Mouse (Mus musculus) CD4-positive, CD25-positive, alpha-beta regulatory T cell (primary cell): Measurements from ENCODE around the gene Ssxb2. TPM values are rescaled to one million over a fixed set of nuclear protein-coding genes. Genes with fewer than 3 reads are reported as not detected.

Experiments
- polyA plus RNA-seq: library from polyadenylated mRNA; unstranded; fragments of 100-300 nt; shearing (Covaris generic); gene quantifications from one replicate; pipeline ENCODE4 v1.2.1, GENCODE M21; 2017

The Ssxb2 gene
- polyA plus RNA-seq: not detected

DNA sequence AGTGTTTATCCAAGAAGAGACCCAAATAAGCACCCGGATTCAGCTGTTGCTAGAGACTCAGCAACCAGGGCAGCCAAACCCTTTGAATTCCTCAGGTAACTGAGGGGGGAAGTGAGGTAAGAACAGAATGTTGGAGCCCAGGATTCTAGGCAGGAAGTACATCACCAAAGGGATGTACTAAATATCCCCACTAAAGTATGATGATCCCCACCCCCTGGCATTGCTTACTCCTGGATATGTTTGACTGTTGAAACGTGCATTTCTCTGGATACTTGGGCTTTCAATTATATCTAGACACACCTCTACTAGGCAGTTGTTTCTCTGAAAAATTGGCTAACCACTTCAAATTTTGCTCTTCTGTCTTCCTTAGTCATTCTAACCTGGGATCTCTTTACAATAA is at the start of gene Ssxb2:
Gene Ssxb2, minus strand, starts transcription at position 101 of the 400 bp plus-strand sequence.

DNA sequence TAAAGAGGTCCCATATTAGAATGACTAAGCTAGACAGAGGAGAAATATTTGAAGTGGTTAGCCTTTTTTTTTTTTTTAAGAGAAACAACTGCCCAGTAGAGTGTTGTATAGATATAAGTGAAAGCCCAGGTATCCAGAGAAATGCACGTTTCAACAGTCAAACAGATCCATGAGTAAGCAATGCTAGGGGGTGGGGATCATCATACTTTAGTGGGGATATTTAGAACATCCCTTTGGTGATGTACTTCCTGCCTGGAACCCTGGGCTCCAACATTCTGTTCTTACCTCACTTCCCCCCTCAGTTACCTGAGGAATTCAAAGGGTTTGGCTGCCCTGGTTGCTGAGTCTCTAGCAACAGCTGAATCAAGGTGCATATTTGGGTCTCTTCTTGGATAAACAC is 48.5 kb downstream of the Ssxb2 start, which contains the start of gene Ssxb1:
Gene Ssxb1, plus strand, starts transcription at position 301 of the 400 bp plus-strand sequence.

Other genes with a start within 250 kb of the Ssxb2 start
- gene Ftsj1, start 209.3 kb downstream of the Ssxb2 start, polyA plus RNA-seq: 23.1 TPM
- gene Slc38a5, start 190.6 kb downstream of the Ssxb2 start, polyA plus RNA-seq: not detected
- not detected for gene Ssxb10, start 134.3 kb downstream of the Ssxb2 start, polyA plus RNA-seq
- gene Ssxb9, start 94.7 kb downstream of the Ssxb2 start, polyA plus RNA-seq: not detected
- gene Ssxb1, start 48.4 kb downstream of the Ssxb2 start, polyA plus RNA-seq: not detected
- gene Gm14459, start 63.2 kb upstream of the Ssxb2 start, polyA plus RNA-seq: not detected
- gene Ssxb6, start 86.5 kb upstream of the Ssxb2 start, polyA plus RNA-seq: not detected
- gene Ssxb3, start 130.1 kb upstream of the Ssxb2 start, polyA plus RNA-seq: not detected
- not detected for gene Ssxb8, start 229.1 kb upstream of the Ssxb2 start, polyA plus RNA-seq